Mouse (Mus musculus) embryonic facial prominence, embryonic 13.5 days (tissue): ENCODE measurements around the gene Hjurp. TPM values are rescaled to one million over a fixed set of nuclear protein-coding genes. Genes with fewer than 3 reads are reported as not detected.

Source experiments
- ATAC-seq: fragments of 200-750 bp; cut with Nextera tagmentation; 2 replicates; pipeline ENCODE4 v1.8.0; 2017; ENCODE audit warnings: low read depth; ENCODE audit not compliant: insufficient number of reproducible peaks, insufficient read depth, low FRiP score, low TSS enrichment
- H3K27ac ChIP-seq: fragments of 300-500 bp; sonication (generic); 2 replicates; pipeline ENCODE4 v1.5.1; 2015; ENCODE audit warnings: moderate library complexity, mild to moderate bottlenecking, inconsistent platforms
- H3K27me3 ChIP-seq: fragments of 300-500 bp; sonication (generic); 2 replicates; pipeline ENCODE4 v1.6.1; 2015; ENCODE audit warnings: mild to moderate bottlenecking, inconsistent platforms
- H3K36me3 ChIP-seq: fragments of 300-500 bp; sonication (generic); 2 replicates; pipeline ENCODE4 v1.6.1; 2015; ENCODE audit warnings: mild to moderate bottlenecking, inconsistent platforms
- H3K4me1 ChIP-seq: fragments of 300-500 bp; sonication (generic); 2 replicates; pipeline ENCODE4 v1.6.1; 2015; ENCODE audit warnings: inconsistent platforms
- H3K4me2 ChIP-seq: fragments of 300-500 bp; sonication (generic); 2 replicates; pipeline ENCODE4 v1.6.1; 2015; ENCODE audit warnings: moderate library complexity, mild to moderate bottlenecking, inconsistent platforms
- H3K4me3 ChIP-seq: fragments of 300-500 bp; sonication (generic); 2 replicates; pipeline ENCODE4 v1.5.1; 2015; ENCODE audit warnings: mild to moderate bottlenecking, inconsistent platforms
- H3K9ac ChIP-seq: fragments of 300-500 bp; sonication (generic); 2 replicates; pipeline ENCODE4 v1.6.1; 2015; ENCODE audit warnings: mild to moderate bottlenecking, inconsistent platforms
- H3K9me3 ChIP-seq: fragments of 300-500 bp; sonication (generic); 2 replicates; pipeline ENCODE4 v1.6.1; 2016; ENCODE audit warnings: inconsistent platforms
- WGBS: fragments of 180-500 bp; shearing (Covaris S2); methylation state at CpG from one replicate; pipeline ENCODE4 v1.1.7; 2015; ENCODE audit warnings: mixed read lengths; 5-methylcytosine and 5-hydroxymethylcytosine counted together
- polyA plus RNA-seq: library from polyadenylated mRNA; unstranded; fragments of >200 nt; fragmentation: Nextera tagmentation; extraction: Ambion mirVana; gene quantifications from 2 replicates; pipeline ENCODE4 v1.2.1, GENCODE M21; 2015

Gene Hjurp
- 198 and 204 TPM in 2 replicates for polyA plus RNA-seq

- Histone ChIP-seq H3K27me3 (no peaks in the 10 kb centered on the region), H3K4me3 (peak within 1 kb of the TSS; percentile 50), H3K4me2 (peak within 1 kb of the TSS; percentile 58), H3K4me1 (peaks cover 23% of the 10 kb centered on the region), H3K27ac (peak within 1 kb of the TSS; percentile 84), H3K9me3 (peaks cover 4% of the 10 kb centered on the region; the same call in 1 of the 2 replicates), H3K36me3 (peaks cover 36% of the 10 kb centered on the region), H3K9ac (peak within 1 kb of the TSS; percentile 79)
- ATAC-seq = peak; percentile 91
- WGBS = under 1% methylated on average over 50 of the region's 50 CpGs
These were observed at the start of gene Hjurp, which contains the start of gene Trpm8 for GRCm38 (mm10) chr1:88277098-88277817. Gene Hjurp (minus strand): TSS chr1:88277633. Gene Trpm8 (plus strand): TSS chr1:88277661.

- Histone ChIP-seq H3K4me1 (no peaks in the 10 kb centered on the region), H3K4me2 (no peak overlapping the region), H3K27me3 (no peaks in the 10 kb centered on the region), H3K9ac (no peak overlapping the region), H3K27ac (no peak overlapping the region), H3K4me3 (no peak overlapping the region), H3K36me3 (no peaks in the 10 kb centered on the region), H3K9me3 (no peaks in the 10 kb centered on the region)
- 76% methylated on average over 3 of the region's 3 CpGs for WGBS
- no peak for ATAC-seq
These were observed 45.7 kb upstream of the Hjurp start for GRCm38 (mm10) chr1:88323101-88323500.

- H3K4me2 ChIP-seq = no peak overlapping the region
- no peak overlapping the region for H3K27ac ChIP-seq
- no peak overlapping the region for H3K9ac ChIP-seq
- ATAC-seq = no peak
- H3K4me1 ChIP-seq = no peaks in the 10 kb centered on the region
- H3K4me3 ChIP-seq = no peak overlapping the region
- H3K36me3 ChIP-seq = no peaks in the 10 kb centered on the region
- H3K27me3 ChIP-seq = no peaks in the 10 kb centered on the region
- H3K9me3 ChIP-seq = no peaks in the 10 kb centered on the region
These were observed 44.7 kb upstream of the Hjurp start for GRCm38 (mm10) chr1:88322146-88322545.

- Histone ChIP-seq H3K27ac (no peak overlapping the region), H3K4me3 (no peak overlapping the region), H3K27me3 (no peaks in the 10 kb centered on the region), H3K9me3 (no peaks in the 10 kb centered on the region), H3K4me1 (no peaks in the 10 kb centered on the region), H3K36me3 (no peaks in the 10 kb centered on the region), H3K4me2 (no peak overlapping the region), H3K9ac (no peak overlapping the region)
- no peak for ATAC-seq
- 80% methylated on average over 7 of the region's 7 CpGs for whole genome bisulfite sequencing
These were observed 43.5 kb upstream of the Hjurp start for GRCm38 (mm10) chr1:88320821-88321395.

GRCm38 (mm10) chr1:88318531-88319060, 41.2 kb upstream of the Hjurp start:
- Histone ChIP-seq H3K27me3 (no peaks in the 10 kb centered on the region), H3K4me2 (no peak overlapping the region), H3K4me1 (no peaks in the 10 kb centered on the region), H3K9ac (no peak overlapping the region), H3K4me3 (no peak overlapping the region), H3K36me3 (no peaks in the 10 kb centered on the region), H3K27ac (no peak overlapping the region), H3K9me3 (no peaks in the 10 kb centered on the region)
- ATAC-seq = no peak
- WGBS = 73% methylated on average over 6 of the region's 6 CpGs

- no peak overlapping the region for H3K9ac ChIP-seq
- no peak for ATAC-seq
- no peak overlapping the region for H3K4me2 ChIP-seq
- H3K4me1 ChIP-seq = no peaks in the 10 kb centered on the region
- H3K36me3 ChIP-seq = no peaks in the 10 kb centered on the region
- H3K27me3 ChIP-seq = no peaks in the 10 kb centered on the region
- H3K9me3 ChIP-seq = no peaks in the 10 kb centered on the region
- no peak overlapping the region for H3K4me3 ChIP-seq
- no peak overlapping the region; the same call in 1 of the 2 replicates for H3K27ac ChIP-seq
- 79% methylated on average over 1 of the region's 1 CpGs for WGBS
These were observed 39.8 kb upstream of the Hjurp start for GRCm38 (mm10) chr1:88317279-88317678.

- 66% methylated on average over 3 of the region's 3 CpGs for WGBS
- peaks cover 42% of the 10 kb centered on the region for H3K9me3 ChIP-seq
These were observed 32.9 kb upstream of the Hjurp start for GRCm38 (mm10) chr1:88310349-88310748.

GRCm38 (mm10) chr1:88309905-88310304, 32.5 kb upstream of the Hjurp start:
- Histone ChIP-seq H3K4me1 (no peaks in the 10 kb centered on the region), H3K9ac (no peak overlapping the region)

More at GRCm38 (mm10) chr1:88310349-88310748, 32.9 kb upstream of the Hjurp start:
- H3K36me3 ChIP-seq = no peaks in the 10 kb centered on the region
- no peak overlapping the region for H3K4me2 ChIP-seq
- no peak overlapping the region for H3K27ac ChIP-seq
- no peak overlapping the region for H3K4me3 ChIP-seq
- no peak overlapping the region for H3K9ac ChIP-seq
- ATAC-seq = no peak
- H3K4me1 ChIP-seq = no peaks in the 10 kb centered on the region
- H3K27me3 ChIP-seq = no peaks in the 10 kb centered on the region

GRCm38 (mm10) chr1:88309020-88309419, 31.6 kb upstream of the Hjurp start:
- no peak overlapping the region for H3K9ac ChIP-seq
- H3K27me3 ChIP-seq = no peaks in the 10 kb centered on the region
- H3K4me3 ChIP-seq = no peak overlapping the region
- H3K27ac ChIP-seq = no peak overlapping the region
- no peaks in the 10 kb centered on the region for H3K36me3 ChIP-seq
- WGBS = 46% methylated on average over 2 of the region's 2 CpGs
- H3K9me3 ChIP-seq = peaks cover 53% of the 10 kb centered on the region
- no peak overlapping the region for H3K4me2 ChIP-seq
- ATAC-seq = no peak
- no peaks in the 10 kb centered on the region for H3K4me1 ChIP-seq

More at GRCm38 (mm10) chr1:88309905-88310304, 32.5 kb upstream of the Hjurp start:
- no peak overlapping the region for H3K27ac ChIP-seq
- peaks cover 46% of the 10 kb centered on the region for H3K9me3 ChIP-seq
- H3K36me3 ChIP-seq = no peaks in the 10 kb centered on the region
- H3K4me3 ChIP-seq = no peak overlapping the region
- 48% methylated on average over 3 of the region's 3 CpGs for WGBS
- no peak overlapping the region for H3K4me2 ChIP-seq
- no peaks in the 10 kb centered on the region for H3K27me3 ChIP-seq
- ATAC-seq = peak; percentile 23; the same call in 1 of the 2 replicates

GRCm38 (mm10) chr1:88307180-88307579, 29.7 kb upstream of the Hjurp start:
- Histone ChIP-seq H3K27me3 (no peaks in the 10 kb centered on the region), H3K4me1 (no peaks in the 10 kb centered on the region), H3K27ac (no peak overlapping the region), H3K36me3 (no peaks in the 10 kb centered on the region), H3K4me2 (no peak overlapping the region), H3K9ac (no peak overlapping the region), H3K9me3 (peaks cover 68% of the 10 kb centered on the region), H3K4me3 (no peak overlapping the region)
- 66% methylated on average over 12 of the region's 12 CpGs for WGBS
- ATAC-seq = no peak

- H3K9ac ChIP-seq = no peak overlapping the region
- no peak overlapping the region for H3K4me3 ChIP-seq
- peaks cover 73% of the 10 kb centered on the region for H3K9me3 ChIP-seq
- H3K36me3 ChIP-seq = no peaks in the 10 kb centered on the region
- H3K27me3 ChIP-seq = no peaks in the 10 kb centered on the region
- 59% methylated on average over 1 of the region's 1 CpGs for WGBS
- H3K4me1 ChIP-seq = no peaks in the 10 kb centered on the region
- no peak overlapping the region for H3K27ac ChIP-seq
- H3K4me2 ChIP-seq = no peak overlapping the region
- no peak for ATAC-seq
These were observed 29.1 kb upstream of the Hjurp start for GRCm38 (mm10) chr1:88306543-88306942.
